Mouse (Mus musculus) MEL (cell line): ENCODE measurements around the gene Cdkal1. TPM values are rescaled to one million over a fixed set of nuclear protein-coding genes. Genes with fewer than 3 reads are reported as not detected.

Experiments
- DNase-seq: peaks from one replicate; pipeline ENCODE4 v3.0.0; 2011; ENCODE audit warnings: low read depth, low spot score
- H3K27ac ChIP-seq: 2 replicates; pipeline ENCODE4 v1.5.1; 2012; ENCODE audit warnings: low read depth, mild to moderate bottlenecking, control low read depth, low read length, moderate library complexity; ENCODE audit not compliant: control insufficient read depth
- H3K27me3 ChIP-seq, 2 experiments: fragments of 150-350 bp in 1 of 2; sonication (generic) in 1 of 2; 2 replicates each; pipeline ENCODE4 v1.6.1; 2012; ENCODE audit warnings: low read length in 2 of 2, mild to moderate bottlenecking in 2 of 2, improper control_type of control experiment in 1 of 2, moderate library complexity in 1 of 2; ENCODE audit not compliant: insufficient read depth in 2 of 2, control insufficient read depth in 1 of 2
- H3K36me3 ChIP-seq, 2 experiments: 2 replicates each; pipeline ENCODE4 v1.6.1; 2012 to 2014; ENCODE audit warnings: low read length in 2 of 2, improper control_type of control experiment in 1 of 2, inconsistent platforms in 1 of 2, mild to moderate bottlenecking in 1 of 2; ENCODE audit not compliant: insufficient read depth in 2 of 2, control insufficient read depth in 1 of 2
- H3K4me1 ChIP-seq, 2 experiments: fragments of 150-350 bp in 1 of 2; sonication (generic) in 1 of 2; 2 replicates each; pipeline ENCODE4 v1.6.1; 2012; ENCODE audit warnings: low read length in 2 of 2, improper control_type of control experiment in 1 of 2, mild to moderate bottlenecking in 1 of 2; ENCODE audit not compliant: insufficient read depth in 2 of 2, control insufficient read depth in 1 of 2
- H3K4me3 ChIP-seq, 2 experiments: fragments of 150-350 bp in 1 of 2; sonication (generic) in 1 of 2; 2 replicates each; pipeline ENCODE4 v1.5.1; 2012; ENCODE audit warnings: low read depth in 2 of 2, low read length in 2 of 2, mild to moderate bottlenecking in 2 of 2, moderate library complexity in 2 of 2, control low read depth in 1 of 2, improper control_type of control experiment in 1 of 2; ENCODE audit not compliant: control insufficient read depth in 1 of 2, insufficient read depth in 1 of 2
- H3K79me2 ChIP-seq: 2 replicates; pipeline ENCODE4 v1.6.1; 2012; ENCODE audit warnings: mild to moderate bottlenecking, low read length, moderate library complexity; ENCODE audit not compliant: control insufficient read depth, poor library complexity, insufficient read depth
- H3K9ac ChIP-seq: 2 replicates; pipeline ENCODE4 v1.6.1; 2012; ENCODE audit warnings: low read depth, mild to moderate bottlenecking, control low read depth, low read length, moderate library complexity; ENCODE audit not compliant: control insufficient read depth, poor library complexity, severe bottlenecking
- H3K9me3 ChIP-seq: fragments of 150-350 bp; sonication (generic); replicated peaks from 2 replicates; pipeline ENCODE4 v1.6.1; 2012; ENCODE audit warnings: mild to moderate bottlenecking, low read length, improper control_type of control experiment, moderate library complexity; ENCODE audit not compliant: insufficient read depth
- BHLHE40 ChIP-seq: IDR thresholded peaks from 2 replicates; pipeline ENCODE4 v1.6.1; 2012; ENCODE audit warnings: low read depth, mild to moderate bottlenecking, inconsistent platforms, low read length, improper control_type of control experiment, borderline replicate concordance
- CHD1 ChIP-seq: IDR thresholded peaks from 2 replicates; pipeline ENCODE4 v1.6.1; 2012; ENCODE audit warnings: low read depth, mild to moderate bottlenecking, inconsistent platforms, low read length, improper control_type of control experiment
- CTCF ChIP-seq, 3 experiments: IDR thresholded peaks in 2 of 3; conservative IDR thresholded peaks in 1 of 3; 2 replicates each; pipeline ENCODE4 v1.5.1; 2011 to 2012; ENCODE audit warnings: low read length in 3 of 3, low read depth in 2 of 3, mild to moderate bottlenecking in 2 of 3, improper control_type of control experiment in 1 of 3, inconsistent platforms in 1 of 3, mixed read lengths in 1 of 3, moderate library complexity in 1 of 3; ENCODE audit not compliant: control insufficient read depth in 1 of 3, insufficient read depth in 1 of 3, poor library complexity in 1 of 3, severe bottlenecking in 1 of 3
- ELF1 ChIP-seq: IDR thresholded peaks from 2 replicates; pipeline ENCODE4 v1.6.1; 2014; ENCODE audit warnings: low read depth, mild to moderate bottlenecking, inconsistent platforms, low read length, improper control_type of control experiment, moderate library complexity
- EP300 ChIP-seq, 2 experiments: IDR thresholded peaks; 2 replicates each; pipeline ENCODE4 v1.6.1; 2011; ENCODE audit warnings: improper control_type of control experiment in 2 of 2, low read length in 2 of 2, low read depth in 1 of 2, mild to moderate bottlenecking in 1 of 2
- ETS1 ChIP-seq: IDR thresholded peaks from 2 replicates; pipeline ENCODE4 v1.6.1; 2012; ENCODE audit warnings: low read depth, mild to moderate bottlenecking, inconsistent platforms, low read length, improper control_type of control experiment, moderate library complexity
- GATA1 ChIP-seq: IDR thresholded peaks from 2 replicates; pipeline ENCODE4 v1.6.1; 2011; ENCODE audit warnings: low read depth, low read length, improper control_type of control experiment
- JUND ChIP-seq: IDR thresholded peaks from 2 replicates; pipeline ENCODE4 v1.6.1; 2011; ENCODE audit warnings: low read depth, mild to moderate bottlenecking, improper control_type of control experiment, low read length
- KAT2A ChIP-seq: conservative IDR thresholded peaks from 2 replicates; pipeline ENCODE4 v1.6.1; 2012; ENCODE audit warnings: low read depth, low read length, improper control_type of control experiment, inconsistent platforms
- MAFK ChIP-seq: IDR thresholded peaks from 2 replicates; pipeline ENCODE4 v1.6.1; 2011; ENCODE audit warnings: low read depth, mild to moderate bottlenecking, low read length, improper control_type of control experiment, borderline replicate concordance
- MAX ChIP-seq: IDR thresholded peaks from 2 replicates; pipeline ENCODE4 v1.6.1; 2011; ENCODE audit warnings: low read length, improper control_type of control experiment
- MEF2A ChIP-seq: IDR thresholded peaks from 2 replicates; pipeline ENCODE4 v1.6.1; 2014; ENCODE audit warnings: low read depth, mild to moderate bottlenecking, inconsistent platforms, low read length, improper control_type of control experiment; ENCODE audit not compliant: poor library complexity, insufficient replicate concordance, severe bottlenecking; ENCODE audit errors: extremely low read depth
- MXI1 ChIP-seq: IDR thresholded peaks from 2 replicates; pipeline ENCODE4 v1.6.1; 2011; ENCODE audit warnings: mild to moderate bottlenecking, low read depth, low read length, improper control_type of control experiment
- MYB ChIP-seq: IDR thresholded peaks from 2 replicates; pipeline ENCODE4 v1.6.1; 2011; ENCODE audit warnings: mild to moderate bottlenecking, low read depth, low read length, improper control_type of control experiment
- MYC ChIP-seq: IDR thresholded peaks from 2 replicates; pipeline ENCODE4 v1.6.1; 2011; ENCODE audit warnings: low read depth, mild to moderate bottlenecking, low read length, improper control_type of control experiment, moderate library complexity
- NELFE ChIP-seq: IDR thresholded peaks from 2 replicates; pipeline ENCODE4 v1.6.1; 2011; ENCODE audit warnings: low read depth, low read length, improper control_type of control experiment
- NRF1 ChIP-seq: IDR thresholded peaks from 2 replicates; pipeline ENCODE4 v1.6.1; 2014; ENCODE audit warnings: low read depth, mild to moderate bottlenecking, inconsistent platforms, low read length, improper control_type of control experiment, moderate library complexity; ENCODE audit not compliant: poor library complexity, insufficient read depth, severe bottlenecking
- POLR2AphosphoS2 ChIP-seq: IDR thresholded peaks from 2 replicates; pipeline ENCODE4 v1.6.1; 2011; ENCODE audit warnings: low read length, improper control_type of control experiment
- POLR2AphosphoS5 ChIP-seq: IDR thresholded peaks from 2 replicates; pipeline ENCODE4 v1.6.1; 2012; ENCODE audit warnings: low read depth, borderline replicate concordance, mild to moderate bottlenecking, inconsistent platforms, low read length, moderate library complexity, mixed read lengths
- RAD21 ChIP-seq: IDR thresholded peaks from 2 replicates; pipeline ENCODE4 v1.6.1; 2011; ENCODE audit warnings: mild to moderate bottlenecking, low read depth, low read length, improper control_type of control experiment
- RCOR1 ChIP-seq: IDR thresholded peaks from 2 replicates; pipeline ENCODE4 v1.6.1; 2012; ENCODE audit warnings: low read depth, mild to moderate bottlenecking, inconsistent platforms, low read length, improper control_type of control experiment
- SIN3A ChIP-seq: IDR thresholded peaks from 2 replicates; pipeline ENCODE4 v1.6.1; 2012; ENCODE audit warnings: low read length, improper control_type of control experiment, inconsistent platforms
- SMC3 ChIP-seq: IDR thresholded peaks from 2 replicates; pipeline ENCODE4 v1.6.1; 2011; ENCODE audit warnings: low read depth, low read length, improper control_type of control experiment
- TAL1 ChIP-seq: IDR thresholded peaks from 2 replicates; pipeline ENCODE4 v1.6.1; 2012; ENCODE audit warnings: mild to moderate bottlenecking, inconsistent platforms, low read length, moderate library complexity, mixed read lengths
- TBP ChIP-seq: IDR thresholded peaks from 2 replicates; pipeline ENCODE4 v1.8.0; 2011; ENCODE audit warnings: low read depth, low read length, improper control_type of control experiment
- UBTF ChIP-seq: IDR thresholded peaks from 2 replicates; pipeline ENCODE4 v1.6.1; 2012; ENCODE audit warnings: low read depth, mild to moderate bottlenecking, inconsistent platforms, low read length, improper control_type of control experiment, moderate library complexity, borderline replicate concordance; ENCODE audit not compliant: insufficient read depth
- USF1 ChIP-seq: IDR thresholded peaks from 2 replicates; pipeline ENCODE4 v1.6.1; 2014; ENCODE audit warnings: low read depth, mild to moderate bottlenecking, inconsistent platforms, low read length, improper control_type of control experiment, moderate library complexity
- USF2 ChIP-seq, 2 experiments: IDR thresholded peaks; 2 replicates each; pipeline ENCODE4 v1.6.1; 2011 to 2012; ENCODE audit warnings: improper control_type of control experiment in 2 of 2, low read length in 2 of 2, borderline replicate concordance in 1 of 2, inconsistent platforms in 1 of 2, low read depth in 1 of 2, mild to moderate bottlenecking in 1 of 2; ENCODE audit not compliant: insufficient read depth in 1 of 2
- ZC3H11A ChIP-seq: IDR thresholded peaks from 2 replicates; pipeline ENCODE4 v1.6.1; 2012; ENCODE audit warnings: low read depth, mild to moderate bottlenecking, inconsistent platforms, low read length, improper control_type of control experiment
- ZKSCAN1 ChIP-seq: IDR thresholded peaks from 2 replicates; pipeline ENCODE4 v1.6.1; 2012; ENCODE audit warnings: low read depth, mild to moderate bottlenecking, inconsistent platforms, low read length, improper control_type of control experiment, moderate library complexity
- ZNF384 ChIP-seq: IDR thresholded peaks from 2 replicates; pipeline ENCODE4 v1.6.1; 2012; ENCODE audit warnings: low read depth, mild to moderate bottlenecking, inconsistent platforms, low read length, improper control_type of control experiment
- polyA plus RNA-seq, 2 experiments: library from polyadenylated mRNA; stranded (reverse) in 1 of 2; unstranded in 1 of 2; fragments of >175 nt in 1 of 2; fragments of >200 nt in 1 of 2; gene quantifications; 2 replicates each; pipeline versions ENCODE4 v1.2.1 to v1.2.4; 2012; ENCODE audit warnings: low replicate concordance in 2 of 2, low read depth in 1 of 2; ENCODE audit not compliant: insufficient read length in 2 of 2, insufficient read depth in 1 of 2, missing spikeins in 1 of 2
- total RNA-seq: library from RNA; depleted of rRNA; stranded (reverse); fragments of 300-350 nt; gene quantifications from 2 replicates; pipeline ENCODE4 v1.2.3, GENCODE M21; 2012

Gene Cdkal1
- total and polyA plus RNA-seq, 3 experiments = 10.6 to 11.0 TPM; not detected in 1

- TF ChIP-seq MYB (no peak), GATA1 (no peak), JUND (no peak), MAFK (no peak), UBTF (no peak), CTCF (IDR thresholded peaks at IDR 0.05 in 2 of 3, conservative IDR thresholded peaks at IDR 0.05 in 1 of 3; ENCODE audit: control insufficient read depth in 1 of 3, insufficient read depth in 1 of 3, low read depth in 2 of 3, low read length in 3 of 3, poor library complexity in 1 of 3, severe bottlenecking in 1 of 3) (no peak), MXI1 (no peak), RCOR1 (no peak), MEF2A (no peak), TBP (no peak), EP300 (IDR thresholded peaks at IDR 0.05; ENCODE audit: low read depth in 1 of 2, low read length in 2 of 2) (no peak), POLR2AphosphoS2 (no peak), NRF1 (no peak), KAT2A (no peak), ZC3H11A (no peak), POLR2AphosphoS5 (no peak), MYC (no peak), SMC3 (no peak), USF2 (IDR thresholded peaks at IDR 0.05; ENCODE audit: borderline replicate concordance in 1 of 2, insufficient read depth in 1 of 2, low read depth in 1 of 2, low read length in 2 of 2) (no peak), ETS1 (no peak)
- Histone ChIP-seq H3K27ac (no peak overlapping the region), H3K9ac (no peak overlapping the region), H3K27me3 (no peaks in the 10 kb centered on the region), H3K9me3 (no peaks in the 10 kb centered on the region), H3K36me3 (no peaks in the 10 kb centered on the region), H3K4me3 (no peak overlapping the region), H3K4me1 (no peaks in the 10 kb centered on the region), H3K79me2 (no peaks in the 10 kb centered on the region)
- DNase-seq = no peak
Measured at GRCm38 (mm10) chr13:29177889-29178486, 677.5 kb downstream of the Cdkal1 start.

- Histone ChIP-seq H3K9me3 (no peaks in the 10 kb centered on the region), H3K4me1 (no peaks in the 10 kb centered on the region), H3K36me3 (no peaks in the 10 kb centered on the region), H3K9ac (no peak overlapping the region), H3K27me3 (no peaks in the 10 kb centered on the region), H3K79me2 (no peaks in the 10 kb centered on the region), H3K4me3 (no peak overlapping the region), H3K27ac (no peak overlapping the region)
- TF ChIP-seq SIN3A (no peak), RAD21 (no peak), ZNF384 (no peak), RCOR1 (no peak), MYB (no peak), MEF2A (no peak), CTCF (IDR thresholded peaks at IDR 0.05 in 2 of 3, conservative IDR thresholded peaks at IDR 0.05 in 1 of 3; ENCODE audit: control insufficient read depth in 1 of 3, insufficient read depth in 1 of 3, low read depth in 2 of 3, low read length in 3 of 3, poor library complexity in 1 of 3, severe bottlenecking in 1 of 3) (no peak), NRF1 (no peak), MYC (no peak), BHLHE40 (no peak), TAL1 (no peak), ETS1 (no peak), GATA1 (no peak), CHD1 (no peak), NELFE (no peak), ELF1 (no peak), ZKSCAN1 (no peak), USF1 (no peak), MAX (no peak), POLR2AphosphoS5 (no peak)
- DNase-seq = no peak
Measured at GRCm38 (mm10) chr13:29169356-29169755, 686.1 kb downstream of the Cdkal1 start.
